Mouse (Mus musculus): ENCODE results near the gene Olig2. TPM values are rescaled to one million over a fixed set of nuclear protein-coding genes. Genes with fewer than 3 reads are reported as not detected.
"Not testable (repeated sequence)": the region's sequence is repeated elsewhere in the genome, so short reads cannot be mapped to it uniquely, and the experiment has no call there.

Gene Olig2
- total RNA-seq, 2 experiments from 2014 or later: 48.5 to 49.1 TPM

DNA sequence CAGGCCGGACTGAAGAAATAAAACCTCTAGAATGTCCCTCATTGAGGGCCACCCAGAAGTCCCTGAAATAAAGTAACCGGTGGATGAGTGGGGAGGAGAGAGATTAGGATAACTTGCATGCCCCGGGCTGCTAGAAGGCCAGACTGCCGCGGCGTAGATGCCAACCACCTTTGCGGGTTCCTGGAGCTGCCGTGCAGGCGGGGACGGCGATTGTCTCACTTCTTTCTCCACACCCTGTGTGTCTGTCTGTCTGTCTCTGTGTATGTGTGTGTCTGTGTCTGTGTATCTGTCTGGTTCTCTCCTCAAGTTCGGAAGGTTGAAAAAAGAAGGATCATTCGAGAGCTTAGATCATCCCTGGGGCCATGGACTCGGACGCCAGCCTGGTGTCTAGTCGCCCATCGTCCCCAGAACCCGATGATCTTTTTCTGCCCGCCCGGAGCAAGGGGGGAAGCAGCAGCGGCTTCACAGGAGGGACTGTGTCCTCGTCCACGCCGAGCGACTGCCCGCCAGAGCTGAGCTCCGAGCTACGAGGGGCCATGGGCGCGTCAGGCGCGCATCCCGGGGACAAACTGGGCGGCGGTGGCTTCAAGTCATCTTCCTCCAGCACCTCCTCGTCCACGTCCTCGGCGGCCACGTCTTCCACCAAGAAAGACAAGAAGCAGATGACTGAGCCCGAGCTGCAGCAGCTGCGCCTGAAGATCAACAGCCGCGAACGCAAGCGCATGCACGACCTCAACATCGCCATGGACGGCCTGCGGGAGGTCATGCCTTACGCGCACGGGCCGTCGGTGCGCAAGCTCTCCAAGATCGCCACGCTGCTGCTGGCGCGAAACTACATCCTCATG is 1.0 kb downstream of the Olig2 start:
- DNase-seq (ENCODE audit: low spot score in 2 of 2): no peak

DNA sequence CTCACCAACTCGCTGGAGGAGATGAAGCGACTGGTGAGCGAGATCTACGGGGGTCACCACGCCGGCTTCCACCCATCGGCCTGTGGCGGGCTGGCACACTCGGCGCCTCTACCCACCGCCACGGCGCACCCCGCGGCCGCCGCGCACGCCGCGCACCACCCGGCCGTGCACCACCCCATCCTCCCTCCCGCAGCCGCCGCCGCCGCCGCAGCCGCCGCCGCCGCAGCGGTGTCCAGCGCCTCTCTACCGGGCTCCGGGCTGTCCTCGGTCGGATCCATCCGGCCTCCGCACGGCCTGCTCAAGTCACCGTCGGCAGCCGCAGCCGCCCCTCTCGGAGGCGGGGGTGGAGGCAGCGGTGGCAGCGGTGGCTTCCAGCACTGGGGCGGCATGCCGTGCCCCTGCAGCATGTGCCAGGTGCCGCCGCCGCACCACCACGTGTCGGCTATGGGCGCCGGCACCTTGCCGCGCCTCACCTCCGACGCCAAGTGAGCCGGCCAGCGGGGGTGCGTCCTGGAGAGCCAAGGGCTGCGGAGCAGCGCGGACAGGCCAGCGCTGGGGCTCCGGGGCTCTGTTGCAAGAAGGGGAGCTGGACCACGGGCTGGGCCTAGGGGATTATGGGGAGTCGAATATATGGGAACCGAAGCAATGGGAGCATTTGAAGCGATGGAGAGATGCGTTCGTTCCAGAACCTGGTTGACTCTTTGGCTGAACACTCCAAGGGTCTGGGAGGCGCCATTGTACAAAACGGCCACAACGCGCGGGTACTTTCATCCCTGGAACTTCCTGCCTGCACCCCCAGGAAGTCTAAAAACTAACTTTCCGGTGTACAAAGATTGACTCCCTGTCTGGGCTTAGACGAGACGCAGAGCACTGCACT is 1.9 kb downstream of the Olig2 start:
- DNase-seq (ENCODE audit: low spot score in 2 of 2): no peak

DNA sequence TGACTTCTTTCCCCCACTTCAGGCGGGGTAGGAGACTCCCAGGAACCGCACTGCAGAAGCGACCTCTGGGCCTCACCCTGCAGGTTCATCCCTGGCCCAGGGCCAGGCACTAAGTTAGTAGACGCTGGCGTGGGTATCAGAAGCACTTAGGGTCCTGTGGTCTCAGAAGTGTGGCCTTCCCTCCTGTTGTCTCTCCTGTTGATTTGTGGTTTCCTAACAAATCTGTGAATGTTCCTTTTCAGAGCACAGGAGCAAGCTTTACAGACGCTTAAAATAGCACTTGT is 2.4 kb downstream of the Olig2 start:
- DNase-seq (ENCODE audit: low spot score in 2 of 2): no peak

DNA sequence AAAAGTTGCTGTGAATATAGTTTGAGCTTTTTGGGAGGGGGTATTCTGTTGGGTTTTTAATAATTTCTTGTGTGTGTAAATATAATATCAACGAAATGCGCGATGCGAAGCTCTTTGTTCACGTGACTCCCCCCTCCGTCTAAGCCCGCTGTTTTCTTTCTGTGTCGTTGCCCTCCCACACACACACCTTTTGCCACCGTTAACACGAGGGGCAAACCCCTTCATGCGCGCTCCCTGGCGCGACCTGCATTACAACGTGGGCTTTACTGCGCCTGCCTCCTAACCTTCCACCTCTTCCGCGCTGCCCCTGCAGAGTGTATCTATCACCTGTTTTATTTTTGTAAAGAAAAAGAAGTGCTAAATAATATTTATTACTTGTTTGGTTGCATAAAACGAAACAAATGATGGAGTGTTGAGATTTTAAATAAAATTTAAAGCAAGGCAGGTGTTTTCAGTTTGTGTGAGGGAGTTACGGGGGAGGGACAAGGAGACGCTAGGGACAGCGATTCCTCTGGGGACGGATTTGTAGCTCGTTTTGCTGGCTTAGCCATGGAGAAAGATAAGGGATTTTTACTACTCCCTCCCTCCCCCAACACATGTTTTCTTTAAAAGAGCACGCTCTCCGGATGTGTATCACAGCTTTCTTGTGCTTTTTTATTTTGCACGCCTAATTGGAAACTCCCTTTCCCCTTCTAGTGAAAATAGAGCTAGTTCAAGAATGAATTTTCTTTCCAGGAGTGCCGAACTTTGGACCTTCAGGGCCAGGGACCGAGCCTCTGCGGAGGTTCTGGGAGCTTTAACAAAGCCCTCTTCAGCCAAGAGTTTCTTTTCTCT is 3.2 kb downstream of the Olig2 start:
- DNase-seq (ENCODE audit: low spot score in 2 of 2): no peak

DNA sequence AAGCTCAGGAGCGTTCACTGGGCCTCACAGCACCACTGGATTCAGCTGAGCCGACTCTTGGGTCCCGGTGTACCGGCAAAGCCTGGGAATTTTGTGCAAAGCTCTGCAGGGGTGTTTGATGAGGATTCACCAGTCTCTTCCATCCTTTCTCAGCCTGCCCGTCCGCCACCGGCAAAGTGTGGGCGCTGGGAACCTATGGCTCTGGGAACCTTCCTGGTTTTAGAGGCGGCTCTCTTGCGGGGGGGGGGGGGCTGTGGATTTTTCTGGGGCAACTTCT is 3.8 kb downstream of the Olig2 start:
- DNase-seq (ENCODE audit: low spot score in 2 of 2): no peak

DNA sequence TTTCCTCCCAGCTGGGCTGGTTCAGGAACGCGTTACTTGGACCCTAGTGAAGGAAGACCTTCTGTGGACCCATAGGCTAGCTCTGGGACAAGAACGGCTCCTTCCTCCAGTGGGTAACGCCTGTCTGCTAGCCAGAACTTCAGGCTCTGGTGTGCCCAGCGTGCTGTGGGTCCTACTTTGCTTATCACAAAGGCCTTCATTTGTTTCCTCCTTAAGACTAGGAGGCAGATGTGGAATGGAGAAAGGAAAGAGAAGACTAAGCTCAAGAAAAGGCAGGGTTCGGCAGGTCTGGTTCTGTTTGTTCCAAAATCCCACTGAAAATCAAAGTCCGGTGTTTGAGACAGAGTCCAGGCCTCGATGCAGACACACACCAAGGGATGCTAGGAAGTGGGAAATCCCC is 4.4 kb downstream of the Olig2 start:
- DNase-seq (ENCODE audit: low spot score in 2 of 2): no peak

DNA sequence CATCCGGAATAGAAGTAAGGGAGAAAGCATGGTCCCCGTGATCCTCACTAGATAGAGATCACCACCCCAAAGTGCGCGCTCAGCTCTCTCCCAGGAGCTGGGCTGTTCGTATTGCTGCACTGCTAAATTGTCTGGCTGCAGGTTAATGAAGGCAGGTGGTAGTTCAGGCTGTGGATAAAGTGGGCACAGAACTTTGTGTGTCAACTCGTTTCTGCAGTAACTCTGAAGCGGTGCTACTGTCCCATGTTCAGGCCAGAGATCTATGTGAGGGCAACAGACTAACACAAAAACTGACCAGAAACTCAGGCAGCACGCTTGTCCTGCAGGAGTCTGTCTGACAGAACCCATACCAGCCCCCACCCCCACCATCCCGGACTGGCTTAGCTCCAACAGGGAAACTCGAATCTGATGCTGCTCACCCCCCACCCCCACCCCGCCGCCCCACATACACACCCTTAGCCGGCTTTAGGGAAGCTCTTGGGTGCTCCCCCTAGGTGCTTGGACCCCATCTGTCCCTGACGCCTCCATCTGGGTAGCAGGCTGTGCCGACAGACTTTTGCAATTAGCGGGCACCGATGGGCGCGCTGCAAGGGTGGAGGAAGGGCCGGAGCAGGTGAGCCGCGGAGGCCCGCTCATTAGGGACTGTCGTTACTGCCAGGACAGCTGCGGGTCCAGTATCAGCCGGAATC is 6.7 kb downstream of the Olig2 start:
- no peak for DNase-seq (ENCODE audit: low spot score in 2 of 2)

DNA sequence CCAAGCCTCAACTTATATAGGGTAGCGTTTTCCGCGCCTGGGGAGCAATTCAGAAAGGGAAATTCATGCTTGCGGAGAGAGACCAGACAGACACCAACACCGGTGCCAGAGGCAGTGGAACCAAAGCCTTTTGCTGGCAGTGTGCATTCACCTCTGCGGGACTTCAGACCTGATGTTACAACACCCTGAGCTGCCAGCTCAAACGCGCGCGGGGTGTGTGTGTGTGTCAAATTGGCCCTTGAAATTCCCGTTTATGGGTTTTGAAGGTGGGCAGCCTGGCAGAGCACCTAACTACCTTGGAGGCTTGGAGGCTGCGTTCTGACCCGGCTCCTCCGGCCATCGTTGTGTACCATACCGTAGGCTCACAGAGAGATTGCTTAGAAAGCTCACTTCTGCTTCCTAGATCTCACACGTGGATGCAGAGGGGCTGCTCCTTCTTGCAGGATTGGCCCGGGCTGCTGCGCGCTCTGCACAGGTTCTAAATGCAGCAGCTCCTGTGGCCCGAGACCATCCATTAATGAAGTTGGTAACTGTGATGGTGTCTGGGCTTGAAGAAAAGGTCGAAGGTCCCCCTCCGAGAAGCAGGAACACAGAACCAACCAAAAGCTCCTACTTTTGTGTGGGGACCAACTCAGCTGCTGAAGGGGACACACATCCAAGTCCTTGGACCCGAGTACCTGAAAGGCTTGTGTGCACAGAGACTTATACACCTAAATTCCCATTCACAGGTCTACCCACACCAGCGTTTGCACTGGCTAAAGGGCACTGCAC is 7.4 kb downstream of the Olig2 start:
- no peak for DNase-seq (ENCODE audit: low spot score in 2 of 2)

DNA sequence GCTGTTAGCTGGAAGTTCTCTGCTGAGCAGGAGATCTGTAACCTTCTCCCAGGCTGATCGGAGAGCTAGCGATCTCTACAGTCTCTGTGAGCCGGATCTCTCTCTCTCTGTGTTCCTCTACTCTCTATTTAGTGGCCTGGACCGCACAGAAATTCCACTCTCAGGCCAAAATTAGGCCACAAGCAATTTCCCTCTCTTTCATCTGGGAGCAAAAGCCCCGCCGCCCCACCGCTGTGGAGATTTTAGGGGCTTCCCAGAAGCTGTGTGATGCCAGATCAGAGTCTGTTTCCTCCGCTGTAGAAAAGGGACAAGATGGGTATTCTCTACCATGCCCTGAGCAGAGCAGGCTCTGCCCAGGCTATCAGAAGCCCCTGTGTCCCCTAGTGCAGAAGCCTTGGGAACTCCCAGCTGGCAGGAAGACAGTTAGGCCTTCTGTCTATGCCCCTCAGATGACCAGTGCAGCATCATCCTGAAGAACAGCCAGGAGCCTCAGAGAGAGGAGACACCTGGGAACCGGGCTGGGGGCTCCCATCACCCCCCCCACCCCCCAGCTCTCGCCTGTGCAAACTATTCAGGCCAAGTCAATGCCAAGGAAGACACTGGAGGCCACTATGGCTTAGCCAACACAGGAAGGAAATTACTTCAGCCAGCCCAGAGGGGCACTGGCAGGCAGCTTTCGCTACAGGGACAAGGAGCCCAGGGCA is 8.1 kb downstream of the Olig2 start:
- peak in 1 of 2 experiments; percentile 54 for DNase-seq (ENCODE audit: low spot score in 2 of 2)

DNA sequence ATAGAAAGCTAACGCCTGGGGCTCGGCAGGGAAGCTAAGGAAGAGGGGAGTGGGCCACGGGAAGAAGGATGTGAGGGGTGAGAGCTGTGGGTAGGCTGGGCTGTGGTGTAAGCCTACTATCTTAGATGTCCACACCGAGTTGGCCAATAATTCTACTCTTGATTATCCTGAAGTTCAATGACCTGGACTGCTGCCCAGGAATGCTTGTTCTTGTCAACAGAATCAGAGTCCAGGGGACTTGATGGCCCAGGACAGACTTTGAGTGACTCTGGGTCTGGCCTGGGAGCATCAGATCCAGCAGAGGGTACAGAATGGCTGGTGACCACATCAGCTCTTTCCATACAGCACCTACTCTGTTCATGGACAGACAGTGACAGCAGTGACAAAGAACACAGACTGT is 13.8 kb downstream of the Olig2 start:
- DNase-seq (ENCODE audit: low spot score in 2 of 2): no peak

DNA sequence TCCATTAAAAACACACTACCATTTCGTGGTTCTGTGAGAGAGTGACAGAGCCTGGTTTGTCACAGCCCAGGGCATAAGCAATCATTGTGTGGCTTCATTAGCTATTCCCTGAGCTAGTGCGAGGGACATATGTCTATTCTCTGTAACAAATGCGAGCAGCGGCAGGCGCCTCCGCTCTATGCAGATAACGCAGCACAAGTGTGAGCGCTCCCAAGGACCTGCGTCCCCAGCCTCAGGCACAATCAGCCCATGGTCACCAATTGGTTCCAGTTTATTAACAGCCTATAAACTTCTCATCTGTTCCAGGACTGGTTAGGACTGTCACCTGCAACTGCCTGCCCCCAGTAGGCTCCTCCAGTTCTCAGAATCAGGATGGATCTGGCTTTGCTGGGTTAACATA is 21.0 kb downstream of the Olig2 start:
- DNase-seq (ENCODE audit: low spot score in 2 of 2): no peak

DNA sequence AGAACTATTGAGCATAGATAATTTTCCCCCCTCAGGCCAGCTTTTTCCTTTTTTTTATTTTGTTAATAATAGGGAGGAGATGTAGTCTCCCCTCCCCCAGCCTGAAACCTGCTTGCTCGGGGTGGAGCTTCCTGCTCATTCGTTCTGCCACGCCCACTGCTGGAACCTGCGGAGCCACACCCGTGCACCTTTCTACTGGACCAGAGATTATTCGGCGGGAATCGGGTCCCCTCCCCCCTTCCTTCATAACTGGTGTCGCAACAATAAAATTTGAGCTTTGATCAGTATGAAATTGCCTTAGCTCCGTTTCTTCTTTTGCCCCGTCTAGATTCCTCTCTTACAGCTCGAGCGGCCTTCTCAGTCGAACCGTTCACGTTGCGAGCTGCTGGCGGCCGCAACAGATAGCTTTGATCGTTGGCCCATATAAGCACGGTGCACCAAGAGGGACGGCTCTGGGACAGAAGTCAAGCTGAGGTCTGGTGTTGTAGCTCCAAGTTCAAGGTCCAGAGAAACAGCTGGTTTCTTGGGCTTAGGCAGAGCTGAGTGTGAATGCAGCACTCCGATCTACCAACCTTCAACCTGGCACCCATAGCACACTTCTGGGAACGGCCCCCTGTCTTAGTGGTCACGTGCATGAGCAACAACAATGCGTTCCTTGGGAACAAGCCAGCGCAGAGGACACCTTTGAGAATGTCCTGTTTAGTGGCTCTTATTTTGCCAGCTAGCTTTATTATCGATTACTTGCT is 30.3 kb downstream of the Olig2 start:
- not testable (repeated sequence) for DNase-seq (ENCODE audit: low spot score in 2 of 2)

DNA sequence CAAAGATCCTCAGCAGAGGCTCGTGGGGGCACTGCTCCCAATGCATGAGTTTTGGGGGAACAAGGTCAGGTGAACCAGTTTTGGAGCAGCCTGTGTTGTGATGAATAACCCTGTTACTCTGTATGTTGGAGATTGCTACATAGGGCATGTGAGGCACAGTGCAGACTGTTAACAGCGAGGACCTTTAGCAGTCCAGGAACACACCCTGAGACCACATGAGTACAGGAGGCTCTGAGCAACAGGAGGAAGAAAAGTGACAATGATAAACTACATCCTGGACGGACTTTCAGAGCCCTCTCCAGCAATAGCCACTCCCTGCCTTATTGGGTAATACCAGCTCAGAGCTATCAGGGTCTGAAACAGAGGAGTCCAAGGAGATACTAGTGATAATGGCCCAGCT is 33.7 kb downstream of the Olig2 start:
- DNase-seq (ENCODE audit: low spot score in 2 of 2): no peak

DNA sequence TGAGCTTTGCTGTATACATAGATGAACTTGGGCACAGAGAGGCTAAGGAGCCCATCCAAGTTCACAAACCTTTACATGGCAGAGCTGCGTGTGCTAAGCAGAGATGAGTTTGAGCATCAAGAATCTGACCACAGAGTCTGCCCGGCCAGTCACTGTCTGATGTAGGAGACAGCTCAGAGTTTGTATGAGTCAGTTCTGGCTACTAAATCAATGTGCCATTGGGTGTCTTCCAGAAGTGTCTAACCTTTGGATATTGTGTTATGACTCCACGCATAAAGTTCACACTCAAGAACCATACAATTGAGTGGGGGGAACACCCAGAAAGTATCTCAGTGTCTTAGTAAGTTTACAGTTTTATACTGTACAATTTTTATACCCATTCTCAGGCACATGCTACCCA is 35.6 kb downstream of the Olig2 start:
- no peak for DNase-seq (ENCODE audit: low spot score in 2 of 2)

DNA sequence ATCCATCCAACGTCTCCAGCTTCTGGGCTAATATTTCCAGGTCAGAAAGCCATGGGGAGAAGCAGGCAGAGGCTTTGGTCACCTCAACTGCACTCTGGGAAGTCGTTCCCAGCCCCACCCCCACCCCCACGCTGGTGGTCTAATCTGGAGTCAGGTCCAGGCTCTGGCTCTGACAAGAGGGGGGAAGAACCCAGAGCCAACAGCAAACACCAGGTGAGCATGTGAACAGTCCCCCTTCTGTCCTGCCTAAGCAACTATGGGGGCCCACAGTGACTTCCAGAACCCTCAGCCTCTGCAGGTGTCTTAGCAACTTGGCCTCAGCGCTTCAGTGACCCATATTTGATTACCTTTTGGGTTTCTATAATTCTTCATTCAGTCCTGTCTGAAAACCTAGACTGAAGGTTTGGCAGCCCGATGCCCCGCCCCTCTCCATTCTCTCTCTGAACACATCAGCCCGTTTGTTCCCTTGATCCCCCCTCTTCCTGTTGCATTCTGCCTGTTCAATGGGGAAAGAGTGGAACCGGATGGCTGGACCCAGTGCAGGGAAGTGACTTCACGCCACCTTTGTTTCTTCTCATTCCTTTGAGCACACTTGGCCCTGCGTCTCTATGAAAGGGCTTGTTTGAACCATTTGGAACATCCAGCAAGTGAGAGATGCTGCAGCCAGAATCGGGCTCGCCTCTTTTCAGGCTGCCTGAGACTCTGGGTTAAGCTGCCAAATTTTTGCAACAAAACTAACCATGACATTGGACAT is 37.4 kb downstream of the Olig2 start:
- peak; percentile 29 to 79 for DNase-seq (ENCODE audit: low spot score in 2 of 2)

DNA sequence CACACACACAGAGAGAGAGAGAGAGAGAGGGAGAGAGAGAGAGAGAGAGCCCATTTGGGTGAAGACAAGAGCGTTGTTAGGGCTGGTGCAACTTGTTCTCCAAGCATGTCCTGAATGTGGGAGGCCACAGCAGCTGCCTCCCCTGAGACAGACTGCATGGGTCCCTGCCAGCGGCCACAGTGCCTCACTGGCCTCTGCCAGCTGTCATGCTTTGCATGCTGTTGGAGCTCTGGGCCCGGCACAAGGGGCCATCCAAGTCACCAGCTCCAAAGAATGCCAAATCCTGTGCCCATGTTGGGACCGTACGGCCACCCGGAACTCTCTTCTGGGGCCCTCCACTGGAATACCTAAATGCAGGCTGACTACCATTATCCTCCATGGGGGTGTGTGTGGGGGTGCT is 40.7 kb downstream of the Olig2 start:
- peak; percentile 66 to 83 for DNase-seq (ENCODE audit: low spot score in 2 of 2)

DNA sequence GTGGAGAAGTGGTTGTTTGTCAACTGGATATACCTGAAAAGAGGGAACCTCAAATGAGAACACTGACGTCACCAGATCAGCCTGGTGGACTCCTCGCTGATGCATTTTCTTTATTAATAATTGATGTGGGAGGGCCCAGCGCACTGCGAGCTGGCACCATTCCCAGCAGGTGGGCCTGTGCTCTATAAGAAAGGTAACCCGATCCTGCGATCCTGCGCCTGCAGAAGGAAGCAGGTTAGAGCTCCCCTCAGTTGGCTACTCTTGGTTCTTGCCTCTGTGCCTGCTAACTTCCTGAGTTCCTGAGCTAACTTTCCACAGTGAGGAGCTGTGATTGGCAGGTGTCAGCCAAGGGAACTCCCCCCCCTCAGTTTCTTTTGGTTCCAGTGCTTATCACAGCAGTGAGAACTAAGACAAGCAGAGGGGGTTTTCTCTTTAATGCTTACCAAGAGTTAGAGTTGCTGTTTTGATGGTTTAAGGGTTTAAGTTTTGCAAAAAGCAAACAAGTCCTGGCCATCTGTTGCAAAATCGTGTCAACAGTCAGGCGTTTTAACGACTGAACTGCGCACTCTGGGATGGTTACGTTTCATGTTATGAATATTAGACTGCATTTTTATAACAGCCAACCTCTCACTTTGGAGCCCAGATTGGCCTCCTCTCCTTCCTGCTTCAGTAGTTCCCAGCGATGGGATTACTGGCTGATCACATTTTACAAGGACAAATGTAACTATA is 43.6 kb downstream of the Olig2 start:
- DNase-seq (ENCODE audit: low spot score in 2 of 2): no peak
